16 mouse cellular contexts compared by ENCODE assay signal in the genomic region with DNA sequence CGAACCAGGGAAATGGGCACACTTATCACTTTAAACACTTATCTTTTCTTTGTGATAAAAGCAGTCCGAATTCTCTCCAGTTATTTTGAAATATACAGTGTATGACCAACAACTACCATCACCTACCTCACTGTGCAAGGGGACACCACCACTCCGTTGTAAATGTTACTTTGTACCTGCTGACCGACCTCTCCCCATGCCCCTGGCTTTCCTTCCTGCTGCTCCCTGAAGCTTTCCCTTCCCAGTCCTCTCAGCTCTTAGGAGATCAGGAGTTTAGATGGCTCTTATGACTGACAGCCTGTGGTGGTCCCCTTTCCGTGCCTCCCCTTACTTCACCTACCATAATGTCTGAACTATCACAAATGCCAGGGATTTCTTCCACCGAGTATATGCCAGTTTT.
"Had no signal": no experiment of that assay in that cellular context is flagged by ENCODE, and none has a peak within 500 bp of the region (broad histone marks: within the 10 kb centered on the region; RNA-seq: fewer than 3 reads in every experiment).

No protein-coding gene starts in this region.

- H3K27me3 ChIP-seq: neural tube, embryonic 13.5 days; neural tube, embryonic 15.5 days; stomach, embryonic 15.5 days had no signal

- H3K9me3 ChIP-seq: neural tube, embryonic 13.5 days; neural tube, embryonic 15.5 days; stomach, embryonic 15.5 days had no signal

- H3K36me3 ChIP-seq: neural tube, embryonic 13.5 days; neural tube, embryonic 15.5 days; stomach, embryonic 15.5 days had no signal

- H3K27ac ChIP-seq: neural tube, embryonic 13.5 days; neural tube, embryonic 15.5 days; stomach, embryonic 15.5 days; stomach, postnatal 0 days had no signal

- H3K4me3 ChIP-seq: neural tube, embryonic 13.5 days; neural tube, embryonic 15.5 days; stomach, embryonic 15.5 days had no signal

- H3K4me1 ChIP-seq: neural tube, embryonic 13.5 days; neural tube, embryonic 15.5 days; stomach, embryonic 15.5 days had no signal

- DNase-seq: retina, postnatal 1 day; right cerebral cortex, adult 18-20 months; right cerebral cortex, postnatal 14 days; right cerebral cortex, postnatal 25 days; right cerebral cortex, postnatal 4 days; spleen, adult 18-20 months; thymus, adult 18-20 months; thymus, adult 2 months; thymus, postnatal 14 days; thymus, postnatal 25 days; thymus, postnatal 36 days; thymus, postnatal 4 days had no signal
